Mouse (Mus musculus): ENCODE results near the gene Nek10.

DNA sequence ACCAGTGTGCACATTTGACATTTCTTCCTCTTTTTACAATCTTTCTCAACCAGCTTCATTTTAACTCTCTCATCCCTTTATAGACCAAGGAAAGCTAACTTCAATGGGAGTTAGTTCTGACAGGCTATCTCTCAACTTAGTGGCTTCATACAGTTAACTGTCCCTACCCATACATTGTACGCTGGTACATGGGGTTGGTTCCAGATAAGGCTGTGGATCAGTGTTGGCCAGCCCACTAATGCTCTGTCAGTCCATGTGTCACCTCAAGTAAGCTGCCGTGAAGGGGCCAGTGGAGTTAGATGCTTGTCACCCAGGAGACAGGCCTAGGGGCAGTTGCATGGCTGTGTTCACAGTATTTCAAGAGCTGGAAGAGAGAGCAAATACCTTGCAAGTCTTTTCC, 124.3 kb downstream of the Nek10 start:
- no peak for TF ChIP-seq CTCF (IDR thresholded peaks at IDR 0.05; ENCODE audit: extremely low read depth, insufficient read depth, insufficient read length, insufficient replicate concordance)
- no peak for TF ChIP-seq POLR2A (IDR thresholded peaks at IDR 0.05; ENCODE audit: low read depth, low read length)
